Mouse (Mus musculus): ENCODE results near the gene Lce1e. TPM values are rescaled to one million over a fixed set of nuclear protein-coding genes. Genes with fewer than 3 reads are reported as not detected.
"Not testable (repeated sequence)": the region's sequence is repeated elsewhere in the genome, so short reads cannot be mapped to it uniquely, and the experiment has no call there.

Gene Lce1e
- polyA plus RNA-seq (2016; fragmentation: Nextera tagmentation; extraction: Ambion mirVana): not detected in 2 replicates

- 88% methylated on average over 2 of the region's 2 CpGs for WGBS
- Histone ChIP-seq H3K27me3 (no peaks in the 10 kb centered on the region), H3K4me3 (no peak within 1 kb of the TSS), H3K36me3 (no peaks in the 10 kb centered on the region), H3K27ac (no peak within 1 kb of the TSS), H3K9ac (no peak within 1 kb of the TSS), H3K4me2 (replicated peaks) (no peak within 1 kb of the TSS), H3K4me1 (no peaks in the 10 kb centered on the region), H3K9me3 (replicated peaks) (no peaks in the 10 kb centered on the region)
- ATAC-seq (ENCODE audit: low FRiP score): no peak
These were observed at the start of gene Lce1e for GRCm38 (mm10) chr3:92708974-92709373. TSS of gene Lce1e (minus strand) at chr3:92709074.

GRCm38 (mm10) chr3:92753197-92753596 is 44.3 kb upstream of the Lce1e start:
- Histone ChIP-seq H3K27me3 (no peaks in the 10 kb centered on the region), H3K4me2 (replicated peaks) (no peak overlapping the region), H3K9ac (no peak overlapping the region), H3K27ac (no peak overlapping the region), H3K36me3 (no peaks in the 10 kb centered on the region), H3K4me1 (no peaks in the 10 kb centered on the region), H3K4me3 (no peak overlapping the region), H3K9me3 (replicated peaks) (no peaks in the 10 kb centered on the region)
- 32% methylated on average over 3 of the region's 3 CpGs for WGBS
- ATAC-seq (ENCODE audit: low FRiP score): no peak

GRCm38 (mm10) chr3:92752238-92752637 is 43.4 kb upstream of the Lce1e start, which contains the start of gene Lce1g:
TSS of gene Lce1g (minus strand) at chr3:92752338.
- Histone ChIP-seq H3K36me3 (no peaks in the 10 kb centered on the region), H3K27ac (no peak within 1 kb of the TSS), H3K4me2 (replicated peaks) (no peak within 1 kb of the TSS), H3K9me3 (replicated peaks) (no peaks in the 10 kb centered on the region), H3K4me3 (no peak within 1 kb of the TSS), H3K9ac (no peak within 1 kb of the TSS), H3K4me1 (no peaks in the 10 kb centered on the region), H3K27me3 (no peaks in the 10 kb centered on the region)
- WGBS: 85% methylated on average over 1 of the region's 1 CpGs
- no peak for ATAC-seq (ENCODE audit: low FRiP score)

GRCm38 (mm10) chr3:92738996-92739395 is 30.1 kb upstream of the Lce1e start, which contains the start of gene Gm38119:
TSS of gene Gm38119 (minus strand) at chr3:92739096.
- no peak within 1 kb of the TSS for H3K4me3 ChIP-seq
- no peak for ATAC-seq (ENCODE audit: low FRiP score)
- WGBS: 88% methylated on average over 1 of the region's 1 CpGs
- no peak within 1 kb of the TSS for H3K4me2 ChIP-seq (replicated peaks)
- no peaks in the 10 kb centered on the region for H3K9me3 ChIP-seq (replicated peaks)
- H3K27ac ChIP-seq: no peak within 1 kb of the TSS
- H3K27me3 ChIP-seq: no peaks in the 10 kb centered on the region
- H3K9ac ChIP-seq: no peak within 1 kb of the TSS
- H3K4me1 ChIP-seq: no peaks in the 10 kb centered on the region
- H3K36me3 ChIP-seq: no peaks in the 10 kb centered on the region

- Histone ChIP-seq H3K27me3 (no peaks in the 10 kb centered on the region), H3K4me3 (no peak overlapping the region), H3K9me3 (replicated peaks) (no peaks in the 10 kb centered on the region), H3K4me1 (no peaks in the 10 kb centered on the region), H3K9ac (no peak overlapping the region), H3K4me2 (replicated peaks) (no peak overlapping the region), H3K36me3 (no peaks in the 10 kb centered on the region), H3K27ac (no peak overlapping the region)
- no peak for ATAC-seq (ENCODE audit: low FRiP score)
- 91% methylated on average over 5 of the region's 5 CpGs for WGBS
These were observed 13.8 kb upstream of the Lce1e start for GRCm38 (mm10) chr3:92722631-92723030.

GRCm38 (mm10) chr3:92720250-92720649 is 11.4 kb upstream of the Lce1e start, which contains the start of gene Lce1f:
TSS of gene Lce1f (minus strand) at chr3:92720350.
- H3K36me3 ChIP-seq: no peaks in the 10 kb centered on the region
- no peaks in the 10 kb centered on the region for H3K4me1 ChIP-seq
- H3K9me3 ChIP-seq (replicated peaks): no peaks in the 10 kb centered on the region
- WGBS: 89% methylated on average over 3 of the region's 3 CpGs
- no peak within 1 kb of the TSS for H3K9ac ChIP-seq
- ATAC-seq (ENCODE audit: low FRiP score): no peak
- H3K4me2 ChIP-seq (replicated peaks): no peak within 1 kb of the TSS
- no peak within 1 kb of the TSS for H3K27ac ChIP-seq
- H3K4me3 ChIP-seq: no peak within 1 kb of the TSS
- H3K27me3 ChIP-seq: no peaks in the 10 kb centered on the region

- H3K9me3 ChIP-seq (replicated peaks): no peaks in the 10 kb centered on the region
- H3K36me3 ChIP-seq: no peaks in the 10 kb centered on the region
- H3K27ac ChIP-seq: no peak overlapping the region
- ATAC-seq (ENCODE audit: low FRiP score): no peak
- H3K4me3 ChIP-seq: no peak overlapping the region
- no peak overlapping the region for H3K9ac ChIP-seq
- no peak overlapping the region for H3K4me2 ChIP-seq (replicated peaks)
- H3K4me1 ChIP-seq: no peaks in the 10 kb centered on the region
- no peaks in the 10 kb centered on the region for H3K27me3 ChIP-seq
These were observed 6.2 kb upstream of the Lce1e start for GRCm38 (mm10) chr3:92715122-92715521.

- WGBS: 13% methylated on average over 1 of the region's 1 CpGs
- H3K4me2 ChIP-seq (replicated peaks): no peak overlapping the region
- no peak overlapping the region for H3K27ac ChIP-seq
- H3K27me3 ChIP-seq: no peaks in the 10 kb centered on the region
- no peak for ATAC-seq (ENCODE audit: low FRiP score)
- H3K9me3 ChIP-seq (replicated peaks): no peaks in the 10 kb centered on the region
- no peaks in the 10 kb centered on the region for H3K4me1 ChIP-seq
- no peaks in the 10 kb centered on the region for H3K36me3 ChIP-seq
- no peak overlapping the region for H3K9ac ChIP-seq
- no peak overlapping the region for H3K4me3 ChIP-seq
These were observed 14.3 kb downstream of the Lce1e start for GRCm38 (mm10) chr3:92694613-92695012.

GRCm38 (mm10) chr3:92691688-92692087 is 17.2 kb downstream of the Lce1e start:
- H3K9ac ChIP-seq: no peak overlapping the region
- no peaks in the 10 kb centered on the region for H3K36me3 ChIP-seq
- ATAC-seq (ENCODE audit: low FRiP score): no peak
- no peaks in the 10 kb centered on the region for H3K4me1 ChIP-seq
- H3K9me3 ChIP-seq (replicated peaks): no peaks in the 10 kb centered on the region
- H3K27ac ChIP-seq: no peak overlapping the region
- no peak overlapping the region for H3K4me3 ChIP-seq
- H3K4me2 ChIP-seq (replicated peaks): no peak overlapping the region
- no peaks in the 10 kb centered on the region for H3K27me3 ChIP-seq

- 72% methylated on average over 16 of the region's 16 CpGs for WGBS
- not testable (repeated sequence) for ATAC-seq (ENCODE audit: low FRiP score); H3K27me3 ChIP-seq; H3K27ac ChIP-seq; H3K4me2 ChIP-seq (replicated peaks); H3K4me3 ChIP-seq; H3K9ac ChIP-seq; H3K36me3 ChIP-seq; H3K9me3 ChIP-seq (replicated peaks); H3K4me1 ChIP-seq
These were observed 19.7 kb downstream of the Lce1e start for GRCm38 (mm10) chr3:92689154-92689553.

- no peak for ATAC-seq (ENCODE audit: low FRiP score)
- no peak within 1 kb of the TSS for H3K9ac ChIP-seq
- H3K4me1 ChIP-seq: no peaks in the 10 kb centered on the region
- no peak within 1 kb of the TSS for H3K27ac ChIP-seq
- H3K27me3 ChIP-seq: no peaks in the 10 kb centered on the region
- no peaks in the 10 kb centered on the region for H3K9me3 ChIP-seq (replicated peaks)
- no peaks in the 10 kb centered on the region for H3K36me3 ChIP-seq
- H3K4me3 ChIP-seq: no peak within 1 kb of the TSS
- no peak within 1 kb of the TSS for H3K4me2 ChIP-seq (replicated peaks)
- WGBS: 77% methylated on average over 2 of the region's 2 CpGs
These were observed 21.8 kb downstream of the Lce1e start, which contains the start of gene Lce1d for GRCm38 (mm10) chr3:92687110-92687509. TSS of gene Lce1d (minus strand) at chr3:92687210.

- Histone ChIP-seq H3K4me3 (no peak within 1 kb of the TSS), H3K9ac (no peak within 1 kb of the TSS), H3K36me3 (no peaks in the 10 kb centered on the region), H3K9me3 (replicated peaks) (no peaks in the 10 kb centered on the region), H3K4me1 (no peaks in the 10 kb centered on the region), H3K27me3 (no peaks in the 10 kb centered on the region), H3K27ac (no peak within 1 kb of the TSS), H3K4me2 (replicated peaks) (no peak within 1 kb of the TSS)
- ATAC-seq (ENCODE audit: low FRiP score): no peak
- 92% methylated on average over 4 of the region's 4 CpGs for WGBS
These were observed 29.9 kb downstream of the Lce1e start, which contains the start of gene Lce1c for GRCm38 (mm10) chr3:92678947-92679346. TSS of gene Lce1c (plus strand) at chr3:92679247.

GRCm38 (mm10) chr3:92670215-92670614 is 38.7 kb downstream of the Lce1e start, which contains the start of gene Lce1a2:
TSS of gene Lce1a2 (minus strand) at chr3:92670315.
- H3K9ac ChIP-seq: no peak within 1 kb of the TSS
- H3K9me3 ChIP-seq (replicated peaks): no peaks in the 10 kb centered on the region
- no peak within 1 kb of the TSS for H3K27ac ChIP-seq
- H3K4me1 ChIP-seq: no peaks in the 10 kb centered on the region
- no peak within 1 kb of the TSS for H3K4me3 ChIP-seq
- H3K27me3 ChIP-seq: no peaks in the 10 kb centered on the region
- H3K36me3 ChIP-seq: no peaks in the 10 kb centered on the region
- no peak for ATAC-seq (ENCODE audit: low FRiP score)
- no peak within 1 kb of the TSS for H3K4me2 ChIP-seq (replicated peaks)
